ENCODE assay signal across 8 mouse cellular contexts in the genomic region with DNA sequence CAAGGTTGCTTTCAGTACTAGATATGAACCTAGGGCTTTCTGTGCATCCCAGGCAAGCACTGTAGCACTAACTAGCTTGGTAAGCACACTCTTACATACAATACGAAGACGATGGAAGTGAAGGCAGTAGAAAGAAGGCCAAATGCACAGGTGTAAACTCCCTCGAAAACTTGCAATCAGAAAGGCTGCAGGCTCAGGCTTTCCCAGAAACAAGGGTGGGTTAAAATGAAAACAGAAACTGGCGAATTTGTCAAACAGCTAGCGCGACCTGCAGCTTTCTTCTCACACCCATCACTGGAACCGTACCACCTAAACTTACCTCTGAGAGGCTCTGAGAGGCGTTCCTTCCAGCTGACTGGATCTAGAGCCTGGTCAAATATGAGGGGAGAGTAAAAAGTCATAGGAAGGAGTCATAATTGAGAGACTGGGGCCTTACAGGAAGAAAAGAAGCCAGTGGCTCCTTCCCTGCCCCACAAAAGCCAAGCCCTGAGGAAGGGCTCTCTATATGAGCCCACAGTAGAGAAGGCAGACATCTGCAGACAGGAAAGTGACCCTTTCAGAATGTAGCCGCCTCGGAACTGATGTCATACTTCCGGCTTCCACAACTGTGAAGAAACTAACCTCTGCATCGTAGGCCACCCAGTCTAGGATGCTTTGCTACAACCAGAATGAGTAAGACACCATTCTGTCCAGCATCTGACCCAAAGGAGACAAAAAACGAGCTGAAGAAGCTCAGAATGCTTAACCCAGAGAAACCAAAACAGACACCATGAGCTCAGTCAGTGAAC. TPM values are rescaled to one million over a fixed set of nuclear protein-coding genes. Genes with fewer than 3 reads are reported as not detected.
DNase-seq lines count a peak whose midpoint lies in the region; ATAC-seq and TF ChIP-seq lines count a peak whose summit lies in the region.

No protein-coding gene starts in this region.

- H3K27me3 ChIP-seq in erythroblast, embryonic 14.5 days (ENCODE audit: control insufficient read depth) = no peaks in the 10 kb centered on the region
- no peaks in the 10 kb centered on the region for H3K27me3 ChIP-seq in limb, embryonic 11.5 days (ENCODE audit: control insufficient read depth, insufficient read depth, low read length)

- H3K9ac ChIP-seq in limb, embryonic 11.5 days (ENCODE audit: low read length) = 0 out of 2 replicates have a peak overlapping the region, but pooled peaks have one; percentile 17

- H3K4me2 ChIP-seq in limb, embryonic 11.5 days (ENCODE audit: low read depth, severe bottlenecking) = no peak overlapping the region

- DNase-seq in layer of hippocampus, adult 2 months (ENCODE audit: low spot score in 2 of 2) = no peak
- no peak for DNase-seq in layer of hippocampus, adult 8-10 months (ENCODE audit: low spot score in 2 of 2)
- no peak for DNase-seq in limb, embryonic 11.5 days (ENCODE audit: low spot score)
- DNase-seq in cerebellum, postnatal 10 days = no peak
- no peak for DNase-seq in cerebellum, postnatal 25 days
- no peak for DNase-seq in gastrocnemius, adult 18-20 months (ENCODE audit: low spot score)

- H3K36me3 ChIP-seq in erythroblast, embryonic 14.5 days (ENCODE audit: control insufficient read depth) = peaks cover 29% of the 10 kb centered on the region
- no peaks in the 10 kb centered on the region for H3K36me3 ChIP-seq in limb, embryonic 11.5 days (ENCODE audit: control insufficient read depth, insufficient read depth, low read length)

- peak overlapping the region; percentile 8; the same call in 1 of the 2 replicates for H3K27ac ChIP-seq in layer of hippocampus, adult 2 months
- no peak overlapping the region for H3K27ac ChIP-seq in limb, embryonic 11.5 days (replicated peaks; ENCODE audit: low read depth, low read length)

- no peaks in the 10 kb centered on the region for H3K9me3 ChIP-seq in erythroblast, embryonic 14.5 days (ENCODE audit: control insufficient read depth, low read length)
- no peaks in the 10 kb centered on the region for H3K9me3 ChIP-seq in limb, embryonic 11.5 days (ENCODE audit: control insufficient read depth, low read length)

- no peak for TF ChIP-seq CTCF in layer of hippocampus, adult 2 months (conservative IDR thresholded peaks at IDR 0.05)

- 78% methylated on average over 13 of the region's 13 CpGs for WGBS in limb, embryonic 11.5 days

- H3K4me3 ChIP-seq in layer of hippocampus, adult 2 months = no peak overlapping the region
- peak overlapping the region; percentile 51 for H3K4me3 ChIP-seq in erythroblast, embryonic 14.5 days (replicated peaks)
- no peak overlapping the region for H3K4me3 ChIP-seq in limb, embryonic 11.5 days (ENCODE audit: low read depth, low read length)

- peaks cover 83% of the 10 kb centered on the region for H3K4me1 ChIP-seq in erythroblast, embryonic 14.5 days (ENCODE audit: control insufficient read depth)
- H3K4me1 ChIP-seq in limb, embryonic 11.5 days (ENCODE audit: control insufficient read depth, insufficient read depth, low read length) = no peaks in the 10 kb centered on the region; the same call in 1 of the 2 replicates

- ATAC-seq in limb, embryonic 11.5 days (ENCODE audit: insufficient number of reproducible peaks, low FRiP score, low TSS enrichment, low read depth) = no peak
- peak; percentile 64; the same call in 1 of the 2 replicates for ATAC-seq in neutrophil, adult 5-6 weeks (ENCODE audit: extremely low read depth, insufficient number of reproducible peaks, low FRiP score, poor library complexity, severe bottlenecking)

RNA-seq across cellular contexts. Expression of gene Rsbn1l, which starts 11.0 kb away (rescaled TPM):
- total RNA-seq in layer of hippocampus, adult 2 months (2021) = 10 to 100 TPM; 19.2 to 21.7 TPM
- 10 to 100 TPM; 19.5 to 22.1 (median 20.8) TPM for total RNA-seq in layer of hippocampus, adult 8-10 months (2022)
- polyA plus RNA-seq in erythroblast, embryonic 14.5 days (2012) = 1.2 and 1.7 TPM in 2 replicates
- 6.8 and 7.1 TPM in 2 replicates for polyA plus RNA-seq in limb, embryonic 11.5 days (2014; fragmentation: Nextera tagmentation; extraction: Ambion mirVana)
- 50.3 and 62.8 TPM in 2 replicates for total RNA-seq in neutrophil, adult 5-6 weeks (2017)
- total RNA-seq in gastrocnemius, adult 18-20 months (2021) = 10 to 100 TPM in 1 of 2 experiments, 1 to 10 TPM in 1; 8.8 to 11.1 TPM
